Mouse (Mus musculus): ENCODE results near the gene Hlcs. TPM values are rescaled to one million over a fixed set of nuclear protein-coding genes. Genes with fewer than 3 reads are reported as not detected.

Gene Hlcs
- total and polyA plus RNA-seq, 3 experiments: 2.1 to 15.5 (median 3.1) TPM

GRCm38 (mm10) chr16:94082960-94083847 is 230.2 kb downstream of the Hlcs start:
- DNase-seq (ENCODE audit: low spot score) (no peak), ATAC-seq (ENCODE audit: extremely low read depth, insufficient number of reproducible peaks, low FRiP score, poor library complexity, severe bottlenecking) (no peak)
- H3K9me3 ChIP-seq (replicated peaks): peaks cover 28% of the 10 kb centered on the region
- H3K4me3 ChIP-seq (ENCODE audit: low read depth, low read length): no peak overlapping the region
- TF ChIP-seq CTCF (IDR thresholded peaks at IDR 0.05; ENCODE audit: low read depth, low read length) (no peak), TAL1 (conservative IDR thresholded peaks at IDR 0.05; ENCODE audit: low read depth, low read length) (no peak), POLR2AphosphoS5 (IDR thresholded peaks at IDR 0.05; ENCODE audit: insufficient replicate concordance, low read depth, low read length) (no peak), GATA1 (IDR thresholded peaks at IDR 0.05; ENCODE audit: borderline replicate concordance, low read length) (no peak)
- H3K27me3 ChIP-seq (ENCODE audit: insufficient read depth, low read length): peaks cover 62% of the 10 kb centered on the region
- no peaks in the 10 kb centered on the region for H3K36me3 ChIP-seq (replicated peaks)
- no peaks in the 10 kb centered on the region for H3K4me1 ChIP-seq (ENCODE audit: insufficient read depth, low read depth, low read length)

GRCm38 (mm10) chr16:94081996-94082708 is 231.2 kb downstream of the Hlcs start:
- H3K27me3 ChIP-seq (ENCODE audit: insufficient read depth, low read length): peaks cover 60% of the 10 kb centered on the region
- DNase-seq (ENCODE audit: low spot score) (no peak), ATAC-seq (ENCODE audit: extremely low read depth, insufficient number of reproducible peaks, low FRiP score, poor library complexity, severe bottlenecking) (no peak)
- no peak overlapping the region for H3K4me3 ChIP-seq (ENCODE audit: low read depth, low read length)
- peaks cover 28% of the 10 kb centered on the region for H3K9me3 ChIP-seq (replicated peaks)
- H3K4me1 ChIP-seq (ENCODE audit: insufficient read depth, low read depth, low read length): no peaks in the 10 kb centered on the region
- TF ChIP-seq GATA2 (IDR thresholded peaks at IDR 0.05; ENCODE audit: borderline replicate concordance, low read depth, low read length) (no peak), CTCF (IDR thresholded peaks at IDR 0.05; ENCODE audit: low read depth, low read length) (no peak), GATA1 (IDR thresholded peaks at IDR 0.05; ENCODE audit: borderline replicate concordance, low read length) (no peak), TAL1 (conservative IDR thresholded peaks at IDR 0.05; ENCODE audit: low read depth, low read length) (no peak), POLR2AphosphoS5 (IDR thresholded peaks at IDR 0.05; ENCODE audit: insufficient replicate concordance, low read depth, low read length) (no peak)
- no peaks in the 10 kb centered on the region for H3K36me3 ChIP-seq (replicated peaks)

GRCm38 (mm10) chr16:94081596-94081995 is 231.8 kb downstream of the Hlcs start:
- no peak for TF ChIP-seq POLR2AphosphoS5 (IDR thresholded peaks at IDR 0.05; ENCODE audit: insufficient replicate concordance, low read depth, low read length)
- TF ChIP-seq GATA2 (IDR thresholded peaks at IDR 0.05; ENCODE audit: borderline replicate concordance, low read depth, low read length): no peak
- no peak for TF ChIP-seq TAL1 (conservative IDR thresholded peaks at IDR 0.05; ENCODE audit: low read depth, low read length)
- no peak for TF ChIP-seq GATA1 (IDR thresholded peaks at IDR 0.05; ENCODE audit: borderline replicate concordance, low read length)
- TF ChIP-seq CTCF (IDR thresholded peaks at IDR 0.05; ENCODE audit: low read depth, low read length): no peak
- Histone ChIP-seq H3K9me3 (replicated peaks) (peaks cover 28% of the 10 kb centered on the region), H3K4me1 (ENCODE audit: insufficient read depth, low read depth, low read length) (no peaks in the 10 kb centered on the region), H3K27me3 (ENCODE audit: insufficient read depth, low read length) (peaks cover 54% of the 10 kb centered on the region), H3K4me3 (ENCODE audit: low read depth, low read length) (no peak overlapping the region), H3K36me3 (replicated peaks) (no peaks in the 10 kb centered on the region)
- DNase-seq (ENCODE audit: low spot score) (no peak), ATAC-seq (ENCODE audit: extremely low read depth, insufficient number of reproducible peaks, low FRiP score, poor library complexity, severe bottlenecking) (no peak)

- DNase-seq (ENCODE audit: low spot score): no peak
- TF ChIP-seq TAL1 (conservative IDR thresholded peaks at IDR 0.05; ENCODE audit: low read depth, low read length) (no peak), GATA2 (IDR thresholded peaks at IDR 0.05; ENCODE audit: borderline replicate concordance, low read depth, low read length) (no peak), GATA1 (IDR thresholded peaks at IDR 0.05; ENCODE audit: borderline replicate concordance, low read length) (no peak), POLR2AphosphoS5 (IDR thresholded peaks at IDR 0.05; ENCODE audit: insufficient replicate concordance, low read depth, low read length) (no peak), CTCF (IDR thresholded peaks at IDR 0.05; ENCODE audit: low read depth, low read length) (no peak)
Observed at GRCm38 (mm10) chr16:94079856-94080555, 233.4 kb downstream of the Hlcs start.

GRCm38 (mm10) chr16:94079075-94079855 is 234.1 kb downstream of the Hlcs start:
- H3K9me3 ChIP-seq (replicated peaks): peaks cover 9% of the 10 kb centered on the region

More at GRCm38 (mm10) chr16:94079856-94080555, 233.4 kb downstream of the Hlcs start:
- Histone ChIP-seq H3K4me1 (ENCODE audit: insufficient read depth, low read depth, low read length) (no peaks in the 10 kb centered on the region), H3K36me3 (replicated peaks) (no peaks in the 10 kb centered on the region), H3K4me3 (ENCODE audit: low read depth, low read length) (no peak overlapping the region), H3K9me3 (replicated peaks) (peaks cover 17% of the 10 kb centered on the region), H3K27me3 (ENCODE audit: insufficient read depth, low read length) (peaks cover 47% of the 10 kb centered on the region)
- no peak for ATAC-seq (ENCODE audit: extremely low read depth, insufficient number of reproducible peaks, low FRiP score, poor library complexity, severe bottlenecking)

More at GRCm38 (mm10) chr16:94079075-94079855, 234.1 kb downstream of the Hlcs start:
- peaks cover 45% of the 10 kb centered on the region for H3K27me3 ChIP-seq (ENCODE audit: insufficient read depth, low read length)
- ATAC-seq (ENCODE audit: extremely low read depth, insufficient number of reproducible peaks, low FRiP score, poor library complexity, severe bottlenecking) (no peak), DNase-seq (ENCODE audit: low spot score) (no peak)
- H3K4me3 ChIP-seq (ENCODE audit: low read depth, low read length): no peak overlapping the region
- H3K4me1 ChIP-seq (ENCODE audit: insufficient read depth, low read depth, low read length): no peaks in the 10 kb centered on the region
- H3K36me3 ChIP-seq (replicated peaks): no peaks in the 10 kb centered on the region
- no peak for TF ChIP-seq GATA2 (IDR thresholded peaks at IDR 0.05; ENCODE audit: borderline replicate concordance, low read depth, low read length)
- no peak for TF ChIP-seq TAL1 (conservative IDR thresholded peaks at IDR 0.05; ENCODE audit: low read depth, low read length)
- no peak for TF ChIP-seq POLR2AphosphoS5 (IDR thresholded peaks at IDR 0.05; ENCODE audit: insufficient replicate concordance, low read depth, low read length)
- TF ChIP-seq GATA1 (IDR thresholded peaks at IDR 0.05; ENCODE audit: borderline replicate concordance, low read length): no peak
- no peak for TF ChIP-seq CTCF (IDR thresholded peaks at IDR 0.05; ENCODE audit: low read depth, low read length)

Other genes with a start within 250 kb of the Hlcs start
- not detected in 2 replicates for gene Sim2, start 228.6 kb downstream of the Hlcs start, total RNA-seq (2014; fragmentation: Nextera tagmentation)
- gene Sim2, start 228.6 kb downstream of the Hlcs start, total RNA-seq (2017): not detected in 2 replicates
- not detected in 2 replicates for gene Sim2, start 228.6 kb downstream of the Hlcs start, polyA plus RNA-seq (2012)
- gene Ripply3, start 14.8 kb upstream of the Hlcs start, total RNA-seq (2014; fragmentation: Nextera tagmentation): not detected in 2 replicates
- 0.05 TPM in 1 of 2 replicates, not detected in the other for gene Ripply3, start 14.8 kb upstream of the Hlcs start, total RNA-seq (2017)
- not detected in 2 replicates for gene Ripply3, start 14.8 kb upstream of the Hlcs start, polyA plus RNA-seq (2012)
- 138 and 164 TPM in 2 replicates for gene Ttc3, start 57.0 kb upstream of the Hlcs start, total RNA-seq (2014; fragmentation: Nextera tagmentation)
- gene Ttc3, start 57.0 kb upstream of the Hlcs start, total RNA-seq (2017): 61.3 and 135 TPM in 2 replicates
- 4.1 and 5.0 TPM in 2 replicates for gene Ttc3, start 57.0 kb upstream of the Hlcs start, polyA plus RNA-seq (2012)
- 30.6 and 42.3 TPM in 2 replicates for gene Pigp, start 58.3 kb upstream of the Hlcs start, total RNA-seq (2014; fragmentation: Nextera tagmentation)
- 40.5 and 46.6 TPM in 2 replicates for gene Pigp, start 58.3 kb upstream of the Hlcs start, total RNA-seq (2017)
- 14.1 and 15.4 TPM in 2 replicates for gene Pigp, start 58.3 kb upstream of the Hlcs start, polyA plus RNA-seq (2012)
- 27.5 and 37.2 TPM in 2 replicates for gene Vps26c, start 213.3 kb upstream of the Hlcs start, total RNA-seq (2014; fragmentation: Nextera tagmentation)
- gene Vps26c, start 213.3 kb upstream of the Hlcs start, total RNA-seq (2017): 80.7 and 102 TPM in 2 replicates
- gene Vps26c, start 213.3 kb upstream of the Hlcs start, polyA plus RNA-seq (2012): 3.2 and 3.4 TPM in 2 replicates

Data from G1E (cell line).